Mouse (Mus musculus): Measurements from ENCODE around the gene Spcs3.

Spcs3 gene

GRCm38 (mm10) chr8:54507428-54508095 lies 22.2 kb downstream of the Spcs3 start:
- peak; percentile 56 to 70 for DNase-seq

DNA sequence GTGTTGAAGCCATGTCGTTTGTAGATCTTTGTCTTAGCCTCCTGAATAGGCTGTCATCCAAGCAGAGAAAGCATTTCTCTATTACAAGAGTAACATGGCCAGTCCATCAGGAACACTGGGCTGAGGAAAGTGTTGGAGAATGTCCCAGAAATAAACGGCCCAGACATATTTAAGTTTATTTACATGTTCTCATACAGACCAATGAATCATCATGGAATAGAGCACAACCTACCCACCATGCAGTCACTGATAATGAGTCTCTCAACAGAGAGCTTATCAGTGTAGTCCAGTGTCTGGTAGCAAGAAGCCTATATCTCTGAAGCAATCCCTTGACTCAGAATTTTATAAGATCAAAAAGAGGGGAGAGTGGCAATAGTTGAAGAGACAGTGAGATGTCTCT lies 24.7 kb downstream of the Spcs3 start:
- DNase-seq, result no peak

GRCm38 (mm10) chr8:54503104-54503503 lies 26.7 kb downstream of the Spcs3 start:
- DNase-seq, result no peak

DNA sequence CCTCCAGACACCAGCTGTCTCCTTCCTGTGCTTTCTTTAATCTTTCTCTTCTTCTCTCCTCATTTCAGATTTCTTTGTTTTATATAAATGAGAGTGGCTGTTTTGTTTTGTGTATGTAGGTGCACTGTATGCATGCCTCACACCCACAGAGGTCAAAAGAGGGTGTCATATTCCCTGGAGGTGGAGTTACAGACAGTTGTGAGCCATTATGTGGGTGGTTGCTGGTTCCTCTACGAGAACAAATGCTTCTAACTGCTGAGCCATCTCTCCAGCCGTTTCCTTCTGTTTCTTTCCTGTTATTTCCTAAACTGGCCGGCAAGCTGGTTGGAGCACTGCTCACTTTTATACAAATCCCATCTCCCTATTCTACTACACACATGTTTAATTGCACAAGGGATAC lies 35.9 kb downstream of the Spcs3 start:
- no peak for DNase-seq

DNA sequence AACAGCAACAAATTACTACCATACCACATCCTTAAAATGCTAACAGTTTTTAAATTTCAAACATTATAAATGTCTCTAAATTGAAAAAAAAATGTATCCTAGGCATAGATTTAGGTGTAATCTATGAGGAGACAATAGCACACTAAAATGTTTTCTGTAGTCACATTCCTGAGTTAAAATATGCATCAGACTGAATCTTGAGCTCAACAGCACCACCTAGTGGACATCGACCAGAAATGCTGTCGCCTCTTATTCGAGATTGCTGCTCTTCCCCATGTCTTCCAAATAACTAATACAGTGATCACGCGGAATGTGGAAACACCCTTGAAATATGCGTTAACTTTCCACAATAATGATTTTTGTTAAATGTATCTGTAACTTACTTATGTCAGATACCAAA lies 36.7 kb downstream of the Spcs3 start:
- DNase-seq, result peak; percentile 10 to 32

DNA sequence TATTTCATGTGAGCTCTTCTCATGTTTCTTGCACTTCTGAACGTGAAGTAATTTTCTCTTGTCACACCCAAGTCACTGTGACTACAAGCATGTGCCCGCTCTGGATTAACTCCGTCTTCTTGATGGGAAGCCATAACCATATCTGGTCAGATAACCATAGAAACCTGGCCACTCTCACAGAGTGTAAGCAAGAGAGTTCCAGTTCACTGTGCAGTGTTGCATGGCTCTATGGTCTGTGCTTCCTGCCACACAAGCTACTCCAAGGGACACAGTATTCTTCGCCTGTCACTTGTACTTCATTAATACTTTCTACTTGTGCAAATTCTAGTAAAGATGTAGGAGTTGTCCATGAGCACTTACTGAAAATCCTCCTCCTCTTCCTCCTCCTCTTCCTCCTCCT lies 37.9 kb downstream of the Spcs3 start:
- no peak for DNase-seq

DNA sequence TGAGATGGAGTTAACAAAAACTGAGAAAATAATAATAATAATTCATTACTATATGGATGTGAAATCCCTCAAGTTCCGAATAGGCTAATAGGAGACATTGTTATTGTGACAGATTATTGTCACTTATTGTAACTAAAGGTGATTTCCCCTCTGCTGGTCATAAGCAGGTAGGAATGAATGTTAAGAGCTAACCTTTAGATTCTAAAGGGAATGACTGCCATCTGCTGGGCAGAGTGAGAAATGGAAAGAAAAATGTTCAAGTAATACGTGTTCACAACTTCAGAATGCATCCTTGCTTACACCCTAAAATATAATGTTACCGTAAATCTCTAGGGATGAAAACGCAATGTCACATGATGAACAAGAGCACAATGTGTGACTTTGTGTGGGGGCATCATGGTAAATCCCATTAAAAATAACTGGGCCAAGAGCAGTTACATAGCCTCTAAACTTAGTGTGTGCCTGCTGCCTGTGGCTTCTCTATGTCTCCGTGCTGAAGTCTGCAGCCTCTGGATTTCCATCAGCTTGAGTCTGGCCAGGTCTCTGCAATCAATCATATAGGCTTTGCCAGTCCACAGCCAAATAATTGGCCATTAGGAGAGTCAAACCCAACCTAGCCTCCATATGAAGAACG lies 38.6 kb downstream of the Spcs3 start:
- peak in 1 of 2 experiments; percentile 22 for DNase-seq

- DNase-seq, result no peak
Observed at GRCm38 (mm10) chr8:54488437-54488836, 41.4 kb downstream of the Spcs3 start.

DNA sequence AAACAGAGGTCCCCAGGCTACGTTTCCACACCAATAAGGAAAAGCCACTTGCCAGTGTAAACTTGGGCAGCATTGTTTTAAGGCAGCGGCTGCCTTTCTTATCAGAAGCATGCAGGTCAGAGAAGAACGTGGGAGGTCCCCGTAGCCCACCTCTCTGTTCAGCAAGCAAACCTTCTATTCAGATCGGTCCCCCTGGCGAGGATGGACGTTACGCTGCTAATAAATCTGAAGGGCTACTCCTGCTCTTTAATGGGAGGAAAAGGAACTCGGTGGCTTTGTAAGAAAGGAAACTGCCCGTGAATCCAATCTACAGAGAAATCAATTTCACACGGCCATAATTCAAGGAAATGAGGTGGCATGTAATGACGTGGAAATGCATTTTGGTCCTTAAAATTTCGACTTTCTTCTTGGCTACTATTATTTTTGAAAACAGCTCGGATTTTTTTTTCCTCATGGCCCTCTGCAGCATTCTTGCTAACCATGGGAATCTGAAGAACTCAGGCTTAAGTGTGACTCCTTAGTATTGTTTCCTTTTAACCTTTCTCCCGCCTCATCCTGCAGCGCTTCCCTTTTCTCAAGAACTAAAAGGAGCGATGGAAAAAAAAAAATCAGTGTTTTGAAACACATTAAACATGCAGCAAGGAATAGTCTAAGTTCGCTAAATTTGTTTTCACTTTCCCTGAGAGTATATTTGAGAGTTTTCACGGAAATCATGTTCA lies 43.1 kb downstream of the Spcs3 start:
- peak in 1 of 2 experiments; percentile 5 for DNase-seq
